Mouse (Mus musculus): Measurements from ENCODE around the gene G430095P16Rik.

G430095P16Rik gene

GRCm38 (mm10) chr8:84769324-84769723 is 46.5 kb downstream of the G430095P16Rik start:
- in situ Hi-C loops (cut with MboI), result no loop called here

GRCm38 (mm10) chr8:84770100-84770953 is 47.5 kb downstream of the G430095P16Rik start:
- in situ Hi-C loops (cut with MboI), result no loop called here

- in situ Hi-C loops (cut with MboI), result no loop called here
Observed at GRCm38 (mm10) chr8:84771000-84771687, 48.3 kb downstream of the G430095P16Rik start.

- in situ Hi-C loops (cut with MboI), result no loop called here
Observed at GRCm38 (mm10) chr8:84771941-84772378, 49.2 kb downstream of the G430095P16Rik start.

- in situ Hi-C loops (cut with MboI), result no loop called here
Observed at GRCm38 (mm10) chr8:84772628-84773027, 49.8 kb downstream of the G430095P16Rik start.

GRCm38 (mm10) chr8:84773304-84773703 is 50.5 kb downstream of the G430095P16Rik start:
- in situ Hi-C loops (cut with MboI), result no loop called here

GRCm38 (mm10) chr8:84773833-84774232 is 51.0 kb downstream of the G430095P16Rik start:
- in situ Hi-C loops (cut with MboI), result no loop called here

GRCm38 (mm10) chr8:84774473-84774911 is 51.7 kb downstream of the G430095P16Rik start:
- in situ Hi-C loops (cut with MboI), result no loop called here

- in situ Hi-C loops (cut with MboI), result no loop called here
Observed at GRCm38 (mm10) chr8:84775105-84775591, 52.3 kb downstream of the G430095P16Rik start.

- in situ Hi-C loops (cut with MboI), result no loop called here
Observed at GRCm38 (mm10) chr8:84775621-84776113, 52.9 kb downstream of the G430095P16Rik start.

Data from mature B cell (primary cell).